Mouse (Mus musculus) ovary, postnatal 10 days (tissue): ENCODE results near the gene Padi6.

Source experiments
- DNase-seq: peaks from one replicate; pipeline ENCODE4 v3.0.0; 2022; ENCODE audit warnings: low spot score

Gene Padi6

GRCm38 (mm10) chr4:140742543-140742942, at the start of gene Padi6:
Gene Padi6 (minus strand): TSS chr4:140742643.
- no peak for DNase-seq

- DNase-seq, result no peak
Observed at GRCm38 (mm10) chr4:140791071-140791470, 48.6 kb upstream of the Padi6 start.

DNA sequence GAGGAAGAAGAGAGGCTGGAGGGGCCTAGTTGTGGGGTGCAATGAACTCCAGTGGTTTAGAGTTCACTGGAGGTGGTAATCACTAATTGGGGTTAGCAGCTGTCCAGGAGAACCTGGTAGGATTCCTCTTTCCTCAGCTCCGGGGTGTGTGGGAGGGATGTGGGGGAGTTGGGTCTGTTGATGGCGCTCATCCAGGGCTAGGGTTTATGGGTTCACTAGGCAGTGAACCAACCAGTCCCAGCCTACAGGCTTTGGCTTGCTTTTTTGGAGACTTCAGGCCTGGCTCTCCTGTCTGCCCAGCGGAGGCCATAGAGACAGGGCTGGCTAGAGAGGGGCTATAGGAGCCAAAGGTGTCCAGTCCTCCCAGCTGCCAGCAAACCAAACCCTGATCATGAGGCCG, 47.5 kb upstream of the Padi6 start:
- DNase-seq, result peak; percentile 38

DNA sequence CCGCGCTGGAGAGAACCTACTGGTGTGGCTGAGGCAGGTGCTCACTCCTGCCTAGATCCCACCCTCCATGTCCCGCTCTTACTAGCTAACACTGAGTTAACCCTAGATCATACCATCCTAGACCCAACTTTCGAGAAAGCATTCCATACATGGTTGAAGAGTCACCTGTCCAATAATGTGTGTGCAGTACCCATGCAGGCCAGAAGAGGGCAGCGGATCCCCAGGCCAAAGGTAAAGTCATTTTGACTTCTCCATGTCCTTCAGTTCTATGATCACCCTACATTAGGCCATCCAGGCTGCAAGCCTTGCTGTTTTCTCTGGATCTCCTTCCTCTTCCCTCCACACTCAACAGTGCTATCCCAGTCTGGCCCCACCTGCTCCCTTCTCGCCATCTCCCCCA, 46.5 kb upstream of the Padi6 start:
- DNase-seq, result peak; percentile 63

GRCm38 (mm10) chr4:140788264-140788663, 45.8 kb upstream of the Padi6 start:
- DNase-seq, result no peak

DNA sequence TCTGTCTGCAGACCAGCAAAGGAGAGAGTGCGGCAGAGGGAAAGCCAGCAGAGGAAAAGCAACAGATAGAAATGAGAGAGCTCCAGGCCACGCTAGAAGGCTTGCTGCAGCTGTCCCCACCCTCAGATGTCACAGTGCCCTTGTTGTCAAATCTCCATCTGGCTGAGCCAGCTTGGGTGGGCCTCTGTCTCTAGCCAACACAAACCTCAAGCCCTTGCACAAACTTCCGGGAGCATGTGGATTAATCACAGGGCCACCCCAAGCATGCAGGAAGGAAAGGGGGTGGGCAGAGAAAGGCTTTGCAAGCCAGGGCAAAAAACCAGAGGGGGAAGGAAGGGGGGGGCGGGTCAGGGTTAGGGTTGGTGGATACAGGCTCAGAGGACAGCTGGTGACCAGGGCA, 45.0 kb upstream of the Padi6 start:
- DNase-seq, result no peak

DNA sequence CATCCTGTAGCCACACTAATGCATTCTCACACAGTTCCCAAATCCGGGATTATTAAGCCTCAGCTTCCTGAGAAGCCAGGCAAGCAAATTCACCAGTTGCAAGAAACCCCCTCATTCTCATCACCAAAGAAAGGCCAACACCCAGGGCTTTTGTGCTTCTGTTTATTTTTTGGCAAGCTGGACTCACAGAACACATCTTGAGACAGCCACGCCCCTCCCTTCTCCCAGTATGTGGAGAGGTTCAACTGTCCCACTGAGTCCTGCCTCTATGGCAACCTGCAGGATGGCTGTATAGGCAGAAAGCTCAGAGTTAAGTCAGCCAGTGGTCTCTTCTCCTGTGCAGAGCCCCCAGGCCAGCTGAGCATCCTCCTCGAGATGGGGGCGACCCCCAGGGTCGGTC, 42.8 kb upstream of the Padi6 start:
- DNase-seq, result no peak

DNA sequence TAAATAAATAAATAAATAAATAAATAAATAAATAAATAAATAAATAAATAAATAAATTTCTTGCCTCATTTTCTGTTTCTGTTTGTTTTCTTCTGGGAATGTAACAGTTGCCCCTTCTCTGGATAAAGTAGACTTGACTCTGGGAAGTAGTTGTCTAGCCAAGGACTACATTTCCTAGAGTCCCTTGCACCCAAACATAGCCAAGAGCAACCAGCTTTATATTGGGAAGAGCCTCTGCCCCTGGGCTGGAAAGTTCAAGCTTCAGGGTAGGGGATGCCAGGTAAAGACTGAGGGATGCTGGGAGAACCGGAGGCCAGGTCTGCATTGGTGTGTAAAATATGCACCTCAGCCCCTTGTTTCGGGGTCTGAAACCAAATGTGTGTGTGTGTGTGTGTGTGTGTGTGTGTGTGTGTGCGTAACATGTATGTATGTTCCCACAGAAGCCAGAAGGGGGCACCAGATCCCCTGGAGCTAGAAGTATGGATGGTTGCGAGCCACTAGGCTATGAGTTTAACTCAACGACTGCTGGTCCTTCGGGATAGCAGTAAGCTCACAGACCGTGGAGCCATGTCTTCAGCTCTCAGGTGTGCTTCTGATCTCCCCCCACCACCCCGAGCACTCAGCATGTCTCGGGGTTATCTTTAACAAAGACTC, 42.0 kb upstream of the Padi6 start:
- no peak for DNase-seq

DNA sequence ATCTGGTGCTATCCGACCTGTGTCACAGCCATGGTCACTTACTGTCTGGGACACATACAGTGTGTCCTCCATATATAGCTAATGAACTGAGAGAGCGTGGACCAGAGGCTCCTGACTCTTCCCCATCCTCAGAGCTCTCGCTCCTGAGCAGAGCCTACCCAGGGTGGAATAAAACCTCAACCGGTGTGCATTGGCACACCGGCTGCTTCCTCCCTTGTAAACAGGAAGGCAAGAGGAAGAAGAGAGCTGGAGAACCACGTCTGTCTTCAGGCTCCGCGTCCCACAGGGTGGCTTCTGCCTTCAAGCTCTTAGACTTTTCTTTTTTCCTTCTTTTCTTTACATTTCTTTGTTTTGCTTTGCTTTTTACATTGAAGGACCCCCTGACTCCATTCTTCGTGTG, 40.4 kb upstream of the Padi6 start:
- DNase-seq, result no peak

DNA sequence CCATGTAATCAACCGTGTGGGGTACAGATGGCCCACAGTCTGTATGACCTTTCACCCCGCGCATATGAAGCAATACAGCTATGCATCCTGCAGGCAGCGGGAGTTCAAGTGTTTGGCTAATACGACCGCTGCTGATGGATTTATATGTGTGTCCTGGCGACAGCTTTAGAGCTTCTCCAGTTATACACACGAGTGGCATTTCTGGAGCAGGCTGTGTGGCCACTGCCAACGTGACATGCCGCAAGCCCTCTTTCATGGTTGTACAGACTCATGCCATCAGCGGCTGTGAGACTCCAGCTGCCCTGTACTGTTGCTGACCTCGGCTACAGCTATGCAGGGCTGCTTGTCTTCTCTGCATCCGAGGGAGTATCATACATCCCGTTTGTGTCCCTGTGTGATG, 38.1 kb upstream of the Padi6 start:
- DNase-seq, result no peak

- no peak for DNase-seq
Observed at GRCm38 (mm10) chr4:140779803-140780397, 37.5 kb upstream of the Padi6 start.

GRCm38 (mm10) chr4:140776623-140777022, 34.2 kb upstream of the Padi6 start:
- no peak for DNase-seq

- no peak for DNase-seq
Observed at GRCm38 (mm10) chr4:140775876-140776275, 33.4 kb upstream of the Padi6 start.

GRCm38 (mm10) chr4:140774893-140775292, 32.5 kb upstream of the Padi6 start:
- no peak for DNase-seq

- no peak for DNase-seq
Observed at GRCm38 (mm10) chr4:140774025-140774800, 31.8 kb upstream of the Padi6 start, which contains the start of gene Padi4. Gene Padi4 (minus strand): TSS chr4:140774236.

- no peak for DNase-seq
Observed at GRCm38 (mm10) chr4:140771091-140771490, 28.6 kb upstream of the Padi6 start.

DNA sequence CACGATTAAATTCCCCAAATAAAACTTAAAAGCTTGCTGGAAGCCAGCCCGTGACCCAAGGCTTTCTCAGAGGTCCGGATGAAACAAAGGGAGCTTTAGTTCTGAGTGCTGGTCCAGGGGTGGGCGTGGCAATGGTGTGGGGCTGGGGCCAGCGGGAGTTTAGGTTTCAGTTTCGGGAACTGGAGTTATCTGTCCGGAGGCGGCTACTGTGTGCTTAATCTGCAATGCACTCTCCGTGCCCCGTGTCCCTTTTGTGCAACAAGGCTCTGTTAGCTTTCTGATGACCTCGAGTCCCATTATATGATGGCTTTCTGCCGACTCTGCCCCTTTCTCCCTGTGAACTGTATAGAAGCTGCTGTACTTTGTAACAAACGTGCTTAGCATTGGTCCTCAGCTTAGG, 28.0 kb upstream of the Padi6 start:
- DNase-seq, result no peak

GRCm38 (mm10) chr4:140768973-140769372, 26.5 kb upstream of the Padi6 start:
- no peak for DNase-seq

- DNase-seq, result no peak
Observed at GRCm38 (mm10) chr4:140765936-140766335, 23.5 kb upstream of the Padi6 start.

- no peak for DNase-seq
Observed at GRCm38 (mm10) chr4:140763158-140763557, 20.7 kb upstream of the Padi6 start.

DNA sequence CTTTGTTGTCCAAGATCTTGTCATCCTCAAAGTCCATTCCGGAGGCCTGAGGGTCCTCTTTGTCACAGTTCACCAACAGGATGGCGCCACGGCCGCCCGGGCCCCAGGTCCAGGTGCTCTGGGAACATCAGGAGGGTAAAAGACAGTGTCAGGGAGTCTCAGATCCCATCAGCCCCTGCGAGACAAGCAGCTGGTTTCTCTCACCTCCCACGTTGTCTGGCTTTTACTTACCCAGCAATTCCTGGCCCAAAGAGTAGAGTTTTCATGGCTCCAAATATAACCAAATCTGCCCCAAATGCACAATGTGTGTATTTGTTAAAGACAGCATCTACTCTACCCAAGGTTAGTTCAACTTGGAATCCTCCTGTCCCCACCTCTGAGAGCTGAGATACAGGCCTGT, 19.2 kb upstream of the Padi6 start:
- no peak for DNase-seq

- DNase-seq, result no peak
Observed at GRCm38 (mm10) chr4:140755811-140756210, 13.4 kb upstream of the Padi6 start.

DNA sequence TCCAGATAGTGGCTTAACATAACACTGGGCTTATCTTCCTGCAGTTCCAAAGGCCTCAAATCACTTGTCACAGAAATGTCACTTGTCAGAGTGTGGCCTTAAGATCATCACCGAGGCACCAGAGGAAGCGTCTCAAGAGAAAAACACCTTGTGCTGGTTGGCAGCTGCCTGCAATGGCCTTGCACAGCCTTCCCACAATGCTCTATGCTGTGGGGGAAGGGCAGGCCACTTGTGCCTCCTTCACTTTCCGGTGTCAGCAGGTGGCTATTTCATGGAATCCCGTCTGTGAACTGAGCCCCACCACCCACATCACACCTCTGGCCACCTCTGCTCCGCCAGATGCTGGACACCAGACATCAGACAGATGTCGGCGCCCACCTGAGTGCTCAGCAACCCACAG, 10.9 kb upstream of the Padi6 start:
- DNase-seq, result no peak
